Mouse (Mus musculus) MEL (cell line): ENCODE data around the gene Bcr. TPM values are rescaled to one million over a fixed set of nuclear protein-coding genes. Genes with fewer than 3 reads are reported as not detected.

Experiments
- DNase-seq: peaks from one replicate; pipeline ENCODE4 v3.0.0; 2011; ENCODE audit warnings: low read depth, low spot score
- H3K27ac ChIP-seq: 2 replicates; pipeline ENCODE4 v1.5.1; 2012; ENCODE audit warnings: low read depth, mild to moderate bottlenecking, control low read depth, low read length, moderate library complexity; ENCODE audit not compliant: control insufficient read depth
- H3K27me3 ChIP-seq, 2 experiments: fragments of 150-350 bp in 1 of 2; sonication (generic) in 1 of 2; 2 replicates each; pipeline ENCODE4 v1.6.1; 2012; ENCODE audit warnings: low read length in 2 of 2, mild to moderate bottlenecking in 2 of 2, improper control_type of control experiment in 1 of 2, moderate library complexity in 1 of 2; ENCODE audit not compliant: insufficient read depth in 2 of 2, control insufficient read depth in 1 of 2
- H3K36me3 ChIP-seq, 2 experiments: 2 replicates each; pipeline ENCODE4 v1.6.1; 2012 to 2014; ENCODE audit warnings: low read length in 2 of 2, improper control_type of control experiment in 1 of 2, inconsistent platforms in 1 of 2, mild to moderate bottlenecking in 1 of 2; ENCODE audit not compliant: insufficient read depth in 2 of 2, control insufficient read depth in 1 of 2
- H3K4me1 ChIP-seq, 2 experiments: fragments of 150-350 bp in 1 of 2; sonication (generic) in 1 of 2; 2 replicates each; pipeline ENCODE4 v1.6.1; 2012; ENCODE audit warnings: low read length in 2 of 2, improper control_type of control experiment in 1 of 2, mild to moderate bottlenecking in 1 of 2; ENCODE audit not compliant: insufficient read depth in 2 of 2, control insufficient read depth in 1 of 2
- H3K4me3 ChIP-seq, 2 experiments: fragments of 150-350 bp in 1 of 2; sonication (generic) in 1 of 2; 2 replicates each; pipeline ENCODE4 v1.5.1; 2012; ENCODE audit warnings: low read depth in 2 of 2, low read length in 2 of 2, mild to moderate bottlenecking in 2 of 2, moderate library complexity in 2 of 2, control low read depth in 1 of 2, improper control_type of control experiment in 1 of 2; ENCODE audit not compliant: control insufficient read depth in 1 of 2, insufficient read depth in 1 of 2
- H3K79me2 ChIP-seq: 2 replicates; pipeline ENCODE4 v1.6.1; 2012; ENCODE audit warnings: mild to moderate bottlenecking, low read length, moderate library complexity; ENCODE audit not compliant: control insufficient read depth, poor library complexity, insufficient read depth
- H3K9ac ChIP-seq: 2 replicates; pipeline ENCODE4 v1.6.1; 2012; ENCODE audit warnings: low read depth, mild to moderate bottlenecking, control low read depth, low read length, moderate library complexity; ENCODE audit not compliant: control insufficient read depth, poor library complexity, severe bottlenecking
- H3K9me3 ChIP-seq: fragments of 150-350 bp; sonication (generic); replicated peaks from 2 replicates; pipeline ENCODE4 v1.6.1; 2012; ENCODE audit warnings: mild to moderate bottlenecking, low read length, improper control_type of control experiment, moderate library complexity; ENCODE audit not compliant: insufficient read depth
- CHD2 ChIP-seq: IDR thresholded peaks from 2 replicates; pipeline ENCODE4 v1.6.1; 2011; ENCODE audit warnings: low read length, improper control_type of control experiment
- CTCF ChIP-seq, 3 experiments: IDR thresholded peaks in 2 of 3; conservative IDR thresholded peaks in 1 of 3; 2 replicates each; pipeline ENCODE4 v1.5.1; 2011 to 2012; ENCODE audit warnings: low read length in 3 of 3, low read depth in 2 of 3, mild to moderate bottlenecking in 2 of 3, improper control_type of control experiment in 1 of 3, inconsistent platforms in 1 of 3, mixed read lengths in 1 of 3, moderate library complexity in 1 of 3; ENCODE audit not compliant: control insufficient read depth in 1 of 3, insufficient read depth in 1 of 3, poor library complexity in 1 of 3, severe bottlenecking in 1 of 3
- EP300 ChIP-seq, 2 experiments: IDR thresholded peaks; 2 replicates each; pipeline ENCODE4 v1.6.1; 2011; ENCODE audit warnings: improper control_type of control experiment in 2 of 2, low read length in 2 of 2, low read depth in 1 of 2, mild to moderate bottlenecking in 1 of 2
- GABPA ChIP-seq: IDR thresholded peaks from 2 replicates; pipeline ENCODE4 v1.6.1; 2012; ENCODE audit warnings: low read depth, mild to moderate bottlenecking, inconsistent platforms, low read length, improper control_type of control experiment, moderate library complexity
- GATA1 ChIP-seq: IDR thresholded peaks from 2 replicates; pipeline ENCODE4 v1.6.1; 2011; ENCODE audit warnings: low read depth, low read length, improper control_type of control experiment
- HCFC1 ChIP-seq: IDR thresholded peaks from 2 replicates; pipeline ENCODE4 v1.6.1; 2012; ENCODE audit warnings: low read depth, mild to moderate bottlenecking, inconsistent platforms, low read length, improper control_type of control experiment, moderate library complexity
- KAT2A ChIP-seq: conservative IDR thresholded peaks from 2 replicates; pipeline ENCODE4 v1.6.1; 2012; ENCODE audit warnings: low read depth, low read length, improper control_type of control experiment, inconsistent platforms
- MAX ChIP-seq: IDR thresholded peaks from 2 replicates; pipeline ENCODE4 v1.6.1; 2011; ENCODE audit warnings: low read length, improper control_type of control experiment
- MAZ ChIP-seq: IDR thresholded peaks from 2 replicates; pipeline ENCODE4 v1.6.1; 2012; ENCODE audit warnings: low read depth, mild to moderate bottlenecking, inconsistent platforms, low read length, improper control_type of control experiment
- MYC ChIP-seq: IDR thresholded peaks from 2 replicates; pipeline ENCODE4 v1.6.1; 2011; ENCODE audit warnings: low read depth, mild to moderate bottlenecking, low read length, improper control_type of control experiment, moderate library complexity
- NRF1 ChIP-seq: IDR thresholded peaks from 2 replicates; pipeline ENCODE4 v1.6.1; 2014; ENCODE audit warnings: low read depth, mild to moderate bottlenecking, inconsistent platforms, low read length, improper control_type of control experiment, moderate library complexity; ENCODE audit not compliant: poor library complexity, insufficient read depth, severe bottlenecking
- POLR2A ChIP-seq, 2 experiments: IDR thresholded peaks; 2 replicates each; pipeline ENCODE4 v1.6.1; 2011 to 2012; ENCODE audit warnings: low read length in 2 of 2, mild to moderate bottlenecking in 2 of 2, control low read depth in 1 of 2, improper control_type of control experiment in 1 of 2, low read depth in 1 of 2, moderate library complexity in 1 of 2; ENCODE audit not compliant: control insufficient read depth in 1 of 2, insufficient read depth in 1 of 2, poor library complexity in 1 of 2
- POLR2AphosphoS5 ChIP-seq: IDR thresholded peaks from 2 replicates; pipeline ENCODE4 v1.6.1; 2012; ENCODE audit warnings: low read depth, borderline replicate concordance, mild to moderate bottlenecking, inconsistent platforms, low read length, moderate library complexity, mixed read lengths
- RAD21 ChIP-seq: IDR thresholded peaks from 2 replicates; pipeline ENCODE4 v1.6.1; 2011; ENCODE audit warnings: mild to moderate bottlenecking, low read depth, low read length, improper control_type of control experiment
- SIN3A ChIP-seq: IDR thresholded peaks from 2 replicates; pipeline ENCODE4 v1.6.1; 2012; ENCODE audit warnings: low read length, improper control_type of control experiment, inconsistent platforms
- SMC3 ChIP-seq: IDR thresholded peaks from 2 replicates; pipeline ENCODE4 v1.6.1; 2011; ENCODE audit warnings: low read depth, low read length, improper control_type of control experiment
- TAL1 ChIP-seq: IDR thresholded peaks from 2 replicates; pipeline ENCODE4 v1.6.1; 2012; ENCODE audit warnings: mild to moderate bottlenecking, inconsistent platforms, low read length, moderate library complexity, mixed read lengths
- TBP ChIP-seq: IDR thresholded peaks from 2 replicates; pipeline ENCODE4 v1.8.0; 2011; ENCODE audit warnings: low read depth, low read length, improper control_type of control experiment
- TCF12 ChIP-seq: IDR thresholded peaks from 2 replicates; pipeline ENCODE4 v1.6.1; 2014; ENCODE audit warnings: low read depth, mild to moderate bottlenecking, inconsistent platforms, low read length, improper control_type of control experiment, moderate library complexity
- USF2 ChIP-seq, 2 experiments: IDR thresholded peaks; 2 replicates each; pipeline ENCODE4 v1.6.1; 2011 to 2012; ENCODE audit warnings: improper control_type of control experiment in 2 of 2, low read length in 2 of 2, borderline replicate concordance in 1 of 2, inconsistent platforms in 1 of 2, low read depth in 1 of 2, mild to moderate bottlenecking in 1 of 2; ENCODE audit not compliant: insufficient read depth in 1 of 2
- ZC3H11A ChIP-seq: IDR thresholded peaks from 2 replicates; pipeline ENCODE4 v1.6.1; 2012; ENCODE audit warnings: low read depth, mild to moderate bottlenecking, inconsistent platforms, low read length, improper control_type of control experiment
- ZNF384 ChIP-seq: IDR thresholded peaks from 2 replicates; pipeline ENCODE4 v1.6.1; 2012; ENCODE audit warnings: low read depth, mild to moderate bottlenecking, inconsistent platforms, low read length, improper control_type of control experiment
- polyA plus RNA-seq, 2 experiments: library from polyadenylated mRNA; stranded (reverse) in 1 of 2; unstranded in 1 of 2; fragments of >175 nt in 1 of 2; fragments of >200 nt in 1 of 2; gene quantifications; 2 replicates each; pipeline versions ENCODE4 v1.2.1 to v1.2.4; 2012; ENCODE audit warnings: low replicate concordance in 2 of 2, low read depth in 1 of 2; ENCODE audit not compliant: insufficient read length in 2 of 2, insufficient read depth in 1 of 2, missing spikeins in 1 of 2
- total RNA-seq: library from RNA; depleted of rRNA; stranded (reverse); fragments of 300-350 nt; gene quantifications from 2 replicates; pipeline ENCODE4 v1.2.3, GENCODE M21; 2012

Bcr gene
- total and polyA plus RNA-seq, 3 experiments: not detected

DNA sequence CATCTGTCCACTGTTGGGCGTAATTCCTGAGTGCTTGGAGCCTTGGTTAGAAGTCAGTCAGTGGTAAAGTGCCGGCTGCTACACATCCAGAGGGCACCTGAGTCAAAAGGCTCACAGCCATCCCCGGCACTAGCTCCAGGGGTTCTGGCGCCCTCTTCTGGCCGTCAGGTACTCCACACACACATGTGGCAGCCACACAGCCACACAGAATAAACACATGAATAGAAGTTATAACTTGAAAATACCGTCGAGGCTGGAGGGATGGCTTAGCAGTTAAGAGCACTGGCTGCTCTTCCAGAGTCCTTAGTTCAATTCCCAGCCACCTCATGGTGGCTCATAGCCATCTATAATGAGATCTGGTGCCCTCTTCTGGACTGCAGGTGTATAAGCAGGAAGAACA lies 131.3 kb downstream of the Bcr start:
- no peaks in the 10 kb centered on the region for H3K9me3 ChIP-seq
- H3K27ac ChIP-seq: no peak overlapping the region
- no peaks in the 10 kb centered on the region for H3K27me3 ChIP-seq
- no peak overlapping the region for H3K9ac ChIP-seq
- no peaks in the 10 kb centered on the region for H3K79me2 ChIP-seq
- DNase-seq: peak; percentile 25
- H3K4me1 ChIP-seq: no peaks in the 10 kb centered on the region
- TF ChIP-seq CHD2: no peak
- peak; percentile 43 to 66 (median 54) for TF ChIP-seq CTCF (IDR thresholded peaks at IDR 0.05 in 2 of 3, conservative IDR thresholded peaks at IDR 0.05 in 1 of 3; ENCODE audit: control insufficient read depth in 1 of 3, insufficient read depth in 1 of 3, low read depth in 2 of 3, low read length in 3 of 3, poor library complexity in 1 of 3, severe bottlenecking in 1 of 3)
- TF ChIP-seq SMC3: peak; percentile 30; the same call in 1 of the 2 replicates
- no peaks in the 10 kb centered on the region for H3K36me3 ChIP-seq
- H3K4me3 ChIP-seq: no peak overlapping the region

DNA sequence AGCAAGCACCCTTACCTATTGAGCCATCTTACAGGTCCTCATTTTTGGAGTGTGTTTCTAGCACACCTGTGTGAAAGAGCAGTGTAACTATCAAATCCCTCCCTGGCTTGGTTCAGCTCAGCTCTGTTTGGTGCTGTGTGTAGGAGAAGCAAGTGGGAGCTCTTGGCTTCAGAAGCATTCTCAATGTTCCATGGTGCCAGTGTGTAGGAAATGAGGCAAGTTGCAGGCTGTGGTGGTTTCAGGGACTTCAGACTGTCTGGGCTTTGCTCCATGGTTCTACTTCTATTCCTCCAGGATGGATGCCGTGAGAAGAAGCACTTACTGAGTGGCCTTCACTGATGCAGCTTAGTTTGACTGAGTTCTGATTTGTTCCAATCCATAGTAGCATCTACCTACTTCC lies 137.4 kb downstream of the Bcr start:
- no peak for TF ChIP-seq SIN3A
- TF ChIP-seq POLR2A (IDR thresholded peaks at IDR 0.05; ENCODE audit: control insufficient read depth in 1 of 2, insufficient read depth in 1 of 2, low read depth in 1 of 2, low read length in 2 of 2, poor library complexity in 1 of 2): no peak
- no peak for TF ChIP-seq MAX
- no peak for TF ChIP-seq TAL1
- no peak for TF ChIP-seq MYC
- TF ChIP-seq HCFC1: no peak
- no peak for TF ChIP-seq TBP
- no peak for TF ChIP-seq TCF12
- TF ChIP-seq KAT2A: no peak
- TF ChIP-seq POLR2AphosphoS5: no peak
- TF ChIP-seq ZC3H11A: no peak
- TF ChIP-seq NRF1: no peak
- Histone ChIP-seq H3K27ac (no peak overlapping the region), H3K36me3 (no peaks in the 10 kb centered on the region), H3K27me3 (no peaks in the 10 kb centered on the region), H3K4me1 (no peaks in the 10 kb centered on the region), H3K9ac (no peak overlapping the region), H3K79me2 (no peaks in the 10 kb centered on the region), H3K4me3 (no peak overlapping the region), H3K9me3 (no peaks in the 10 kb centered on the region)
- no peak for DNase-seq

- Histone ChIP-seq H3K79me2 (no peaks in the 10 kb centered on the region), H3K27ac (no peak overlapping the region), H3K4me3 (no peak overlapping the region), H3K9me3 (no peaks in the 10 kb centered on the region), H3K9ac (no peak overlapping the region), H3K36me3 (no peaks in the 10 kb centered on the region), H3K4me1 (no peaks in the 10 kb centered on the region), H3K27me3 (no peaks in the 10 kb centered on the region)
- no peak for TF ChIP-seq MAZ
- TF ChIP-seq ZNF384: no peak
- no peak for TF ChIP-seq EP300 (IDR thresholded peaks at IDR 0.05; ENCODE audit: low read depth in 1 of 2, low read length in 2 of 2)
- TF ChIP-seq SMC3: no peak
- TF ChIP-seq GABPA: no peak
- TF ChIP-seq USF2 (IDR thresholded peaks at IDR 0.05; ENCODE audit: borderline replicate concordance in 1 of 2, insufficient read depth in 1 of 2, low read depth in 1 of 2, low read length in 2 of 2): no peak
- TF ChIP-seq RAD21: no peak
- no peak for TF ChIP-seq TCF12
- TF ChIP-seq GATA1: no peak
- TF ChIP-seq TBP: no peak
- DNase-seq: no peak
Observed at GRCm38 (mm10) chr10:75200733-75201132, 140.3 kb downstream of the Bcr start.
